Mouse (Mus musculus): Measurements from ENCODE around the gene Wasf2. TPM values are rescaled to one million over a fixed set of nuclear protein-coding genes. Genes with fewer than 3 reads are reported as not detected.

The Wasf2 gene
- polyA plus RNA-seq, 1 experiment from 2014 or later, result 23.9 TPM

- Histone ChIP-seq H3K9me3 (ENCODE audit: control insufficient read depth, low read length) (no peaks in the 10 kb centered on the region), H3K4me3 (replicated peaks; ENCODE audit: low read length) (no peak overlapping the region), H3K4me1 (replicated peaks; ENCODE audit: control insufficient read depth, insufficient read depth, low read length) (peaks cover 22% of the 10 kb centered on the region), H3K27ac (peak overlapping the region; percentile 72), H3K4me2 (replicated peaks) (peak overlapping the region; percentile 28), H3K36me3 (replicated peaks; ENCODE audit: control insufficient read depth, insufficient read depth) (0 out of 2 replicates have a peak, but pooled peaks cover 10% of the 10 kb centered on the region), H3K27me3 (ENCODE audit: control insufficient read depth, insufficient read depth, low read length) (no peaks in the 10 kb centered on the region), H3K9ac (peak overlapping the region; percentile 35)
- DNase-seq (ENCODE audit: low spot score) (no peak), ATAC-seq (ENCODE audit: low FRiP score) (no peak)
- 45% methylated on average over 14 of the region's 14 CpGs for WGBS
Measured at GRCm38 (mm10) chr4:133175998-133176760, 45.9 kb downstream of the Wasf2 start.

- H3K36me3 ChIP-seq (replicated peaks; ENCODE audit: control insufficient read depth, insufficient read depth), result 0 out of 2 replicates have a peak, but pooled peaks cover 10% of the 10 kb centered on the region
- peak overlapping the region; percentile 72 for H3K27ac ChIP-seq
- H3K9ac ChIP-seq, result peak overlapping the region; percentile 35
- H3K9me3 ChIP-seq (ENCODE audit: control insufficient read depth, low read length), result no peaks in the 10 kb centered on the region
- H3K4me1 ChIP-seq (replicated peaks; ENCODE audit: control insufficient read depth, insufficient read depth, low read length), result peaks cover 22% of the 10 kb centered on the region
- no peak overlapping the region for H3K4me3 ChIP-seq (replicated peaks; ENCODE audit: low read length)
- H3K4me2 ChIP-seq (replicated peaks), result peak overlapping the region; percentile 28
- H3K27me3 ChIP-seq (ENCODE audit: control insufficient read depth, insufficient read depth, low read length), result no peaks in the 10 kb centered on the region
- no peak for DNase-seq (ENCODE audit: low spot score)
- 41% methylated on average over 18 of the region's 18 CpGs for WGBS
- ATAC-seq (ENCODE audit: low FRiP score), result no peak
Measured at GRCm38 (mm10) chr4:133176761-133177403, 46.6 kb downstream of the Wasf2 start.

- ATAC-seq (ENCODE audit: low FRiP score) (no peak), DNase-seq (ENCODE audit: low spot score) (no peak)
- Histone ChIP-seq H3K27ac (no peak overlapping the region), H3K4me1 (replicated peaks; ENCODE audit: control insufficient read depth, insufficient read depth, low read length) (peaks cover 22% of the 10 kb centered on the region), H3K9me3 (ENCODE audit: control insufficient read depth, low read length) (no peaks in the 10 kb centered on the region), H3K4me3 (replicated peaks; ENCODE audit: low read length) (no peak overlapping the region), H3K36me3 (replicated peaks; ENCODE audit: control insufficient read depth, insufficient read depth) (peaks cover 10% of the 10 kb centered on the region; the same call in 1 of the 2 replicates), H3K4me2 (replicated peaks) (no peak overlapping the region), H3K27me3 (ENCODE audit: control insufficient read depth, insufficient read depth, low read length) (no peaks in the 10 kb centered on the region), H3K9ac (no peak overlapping the region)
- WGBS, result 93% methylated on average over 5 of the region's 5 CpGs
Measured at GRCm38 (mm10) chr4:133178305-133178704, 48.0 kb downstream of the Wasf2 start.

GRCm38 (mm10) chr4:133179258-133179657, 49.0 kb downstream of the Wasf2 start:
- ATAC-seq (ENCODE audit: low FRiP score) (no peak), DNase-seq (ENCODE audit: low spot score) (no peak)
- no peaks in the 10 kb centered on the region for H3K27me3 ChIP-seq (ENCODE audit: control insufficient read depth, insufficient read depth, low read length)
- peaks cover 22% of the 10 kb centered on the region for H3K4me1 ChIP-seq (replicated peaks; ENCODE audit: control insufficient read depth, insufficient read depth, low read length)
- H3K9ac ChIP-seq, result no peak overlapping the region
- H3K36me3 ChIP-seq (replicated peaks; ENCODE audit: control insufficient read depth, insufficient read depth), result peaks cover 10% of the 10 kb centered on the region; the same call in 1 of the 2 replicates
- H3K27ac ChIP-seq, result no peak overlapping the region
- H3K4me3 ChIP-seq (replicated peaks; ENCODE audit: low read length), result no peak overlapping the region
- WGBS, result 98% methylated on average over 7 of the region's 7 CpGs
- no peaks in the 10 kb centered on the region for H3K9me3 ChIP-seq (ENCODE audit: control insufficient read depth, low read length)
- no peak overlapping the region for H3K4me2 ChIP-seq (replicated peaks)

GRCm38 (mm10) chr4:133182439-133183033, 52.2 kb downstream of the Wasf2 start:
- Histone ChIP-seq H3K9me3 (ENCODE audit: control insufficient read depth, low read length) (no peaks in the 10 kb centered on the region), H3K27me3 (ENCODE audit: control insufficient read depth, insufficient read depth, low read length) (no peaks in the 10 kb centered on the region), H3K4me3 (replicated peaks; ENCODE audit: low read length) (no peak overlapping the region), H3K27ac (no peak overlapping the region), H3K4me2 (replicated peaks) (no peak overlapping the region), H3K4me1 (replicated peaks; ENCODE audit: control insufficient read depth, insufficient read depth, low read length) (peaks cover 11% of the 10 kb centered on the region; the same call in 1 of the 2 replicates), H3K36me3 (replicated peaks; ENCODE audit: control insufficient read depth, insufficient read depth) (peaks cover 24% of the 10 kb centered on the region), H3K9ac (no peak overlapping the region)
- no peak for DNase-seq (ENCODE audit: low spot score)
- ATAC-seq (ENCODE audit: low FRiP score), result no peak
- WGBS, result 94% methylated on average over 8 of the region's 8 CpGs

GRCm38 (mm10) chr4:133184031-133184897, 54.0 kb downstream of the Wasf2 start:
- no peak overlapping the region for H3K4me3 ChIP-seq (replicated peaks; ENCODE audit: low read length)
- peaks cover 11% of the 10 kb centered on the region; the same call in 1 of the 2 replicates for H3K4me1 ChIP-seq (replicated peaks; ENCODE audit: control insufficient read depth, insufficient read depth, low read length)
- H3K9me3 ChIP-seq (ENCODE audit: control insufficient read depth, low read length), result no peaks in the 10 kb centered on the region
- no peaks in the 10 kb centered on the region for H3K27me3 ChIP-seq (ENCODE audit: control insufficient read depth, insufficient read depth, low read length)
- no peak for ATAC-seq (ENCODE audit: low FRiP score)
- H3K36me3 ChIP-seq (replicated peaks; ENCODE audit: control insufficient read depth, insufficient read depth), result peaks cover 28% of the 10 kb centered on the region
- 66% methylated on average over 14 of the region's 14 CpGs for WGBS
- DNase-seq (ENCODE audit: low spot score), result no peak
- no peak overlapping the region for H3K4me2 ChIP-seq (replicated peaks)
- peak overlapping the region; percentile 63 for H3K27ac ChIP-seq
- H3K9ac ChIP-seq, result no peak overlapping the region

GRCm38 (mm10) chr4:133184898-133185665, 54.8 kb downstream of the Wasf2 start:
- peak overlapping the region; percentile 63 for H3K27ac ChIP-seq
- no peak for DNase-seq (ENCODE audit: low spot score)

GRCm38 (mm10) chr4:133185893-133186292, 55.6 kb downstream of the Wasf2 start:
- Histone ChIP-seq H3K9ac (no peak overlapping the region), H3K4me2 (replicated peaks) (no peak overlapping the region), H3K4me1 (replicated peaks; ENCODE audit: control insufficient read depth, insufficient read depth, low read length) (peaks cover 11% of the 10 kb centered on the region; the same call in 1 of the 2 replicates), H3K27me3 (ENCODE audit: control insufficient read depth, insufficient read depth, low read length) (no peaks in the 10 kb centered on the region), H3K4me3 (replicated peaks; ENCODE audit: low read length) (no peak overlapping the region), H3K36me3 (replicated peaks; ENCODE audit: control insufficient read depth, insufficient read depth) (peaks cover 39% of the 10 kb centered on the region), H3K27ac (no peak overlapping the region), H3K9me3 (ENCODE audit: control insufficient read depth, low read length) (no peaks in the 10 kb centered on the region)
- WGBS, result 85% methylated on average over 8 of the region's 8 CpGs
- no peak for DNase-seq (ENCODE audit: low spot score)
- ATAC-seq (ENCODE audit: low FRiP score), result no peak

More at GRCm38 (mm10) chr4:133184898-133185665, 54.8 kb downstream of the Wasf2 start:
- peaks cover 11% of the 10 kb centered on the region; the same call in 1 of the 2 replicates for H3K4me1 ChIP-seq (replicated peaks; ENCODE audit: control insufficient read depth, insufficient read depth, low read length)
- H3K36me3 ChIP-seq (replicated peaks; ENCODE audit: control insufficient read depth, insufficient read depth), result peaks cover 32% of the 10 kb centered on the region
- no peak overlapping the region for H3K9ac ChIP-seq
- no peak for ATAC-seq (ENCODE audit: low FRiP score)
- H3K9me3 ChIP-seq (ENCODE audit: control insufficient read depth, low read length), result no peaks in the 10 kb centered on the region
- no peaks in the 10 kb centered on the region for H3K27me3 ChIP-seq (ENCODE audit: control insufficient read depth, insufficient read depth, low read length)
- H3K4me3 ChIP-seq (replicated peaks; ENCODE audit: low read length), result no peak overlapping the region
- WGBS, result 56% methylated on average over 15 of the region's 15 CpGs
- no peak overlapping the region for H3K4me2 ChIP-seq (replicated peaks)

All from hindbrain, embryonic 14.5 days (tissue).